Mouse (Mus musculus) heart, embryonic 14.5 days (tissue): ENCODE data around the gene Mettl1. TPM values are rescaled to one million over a fixed set of nuclear protein-coding genes. Genes with fewer than 3 reads are reported as not detected.
"Not testable (repeated sequence)": the region's sequence is repeated elsewhere in the genome, so short reads cannot be mapped to it uniquely, and the experiment has no call there.

Experiments
- ATAC-seq: fragments of 200-750 bp; cut with Nextera tagmentation; 2 replicates; pipeline ENCODE4 v1.8.0; 2017; ENCODE audit warnings: low read depth, moderate TSS enrichment; ENCODE audit not compliant: insufficient number of reproducible peaks, insufficient read depth, low FRiP score
- H3K27ac ChIP-seq, 2 experiments: fragments of 200-500 bp in 1 of 2; fragments of 300-500 bp in 1 of 2; sonication (generic) in 1 of 2; replicated peaks in 1 of 2; 2 replicates each; pipeline ENCODE4 v1.5.1; 2012 to 2014; ENCODE audit warnings: low read depth in 2 of 2, low read length in 2 of 2, control low read depth in 1 of 2, mild to moderate bottlenecking in 1 of 2, mixed read lengths in 1 of 2; ENCODE audit not compliant: control insufficient read depth in 1 of 2, insufficient read depth in 1 of 2
- H3K27me3 ChIP-seq: fragments of 300-500 bp; sonication (generic); 2 replicates; pipeline ENCODE4 v1.6.1; 2014; ENCODE audit warnings: mild to moderate bottlenecking, low read length, control low read depth; ENCODE audit not compliant: control insufficient read depth, insufficient read depth
- H3K36me3 ChIP-seq: fragments of 300-500 bp; sonication (generic); 2 replicates; pipeline ENCODE4 v1.6.1; 2014; ENCODE audit warnings: mild to moderate bottlenecking, control low read depth, low read length, mixed read lengths; ENCODE audit not compliant: control insufficient read depth, insufficient read depth
- H3K4me1 ChIP-seq, 2 experiments: fragments of 200-500 bp in 1 of 2; fragments of 300-500 bp in 1 of 2; sonication (generic) in 1 of 2; 2 replicates each; pipeline ENCODE4 v1.6.1; 2012 to 2014; ENCODE audit warnings: low read length in 2 of 2, control low read depth in 1 of 2, mixed read lengths in 1 of 2; ENCODE audit not compliant: control insufficient read depth in 2 of 2, insufficient read depth in 2 of 2
- H3K4me2 ChIP-seq: fragments of 300-500 bp; sonication (generic); 2 replicates; pipeline ENCODE4 v1.6.1; 2014; ENCODE audit warnings: mild to moderate bottlenecking, low read length
- H3K4me3 ChIP-seq, 2 experiments: fragments of 200-500 bp in 1 of 2; fragments of 300-500 bp in 1 of 2; sonication (generic) in 1 of 2; 2 replicates each; pipeline ENCODE4 v1.5.1; 2012 to 2014; ENCODE audit warnings: low read length in 2 of 2, mild to moderate bottlenecking in 2 of 2, control low read depth in 1 of 2, low read depth in 1 of 2, moderate library complexity in 1 of 2; ENCODE audit not compliant: control insufficient read depth in 1 of 2, insufficient read depth in 1 of 2
- H3K9ac ChIP-seq: fragments of 300-500 bp; sonication (generic); 2 replicates; pipeline ENCODE4 v1.6.1; 2014; ENCODE audit warnings: mild to moderate bottlenecking, low read length
- H3K9me3 ChIP-seq: fragments of 300-500 bp; sonication (generic); 2 replicates; pipeline ENCODE4 v1.6.1; 2016; ENCODE audit warnings: low read length, control low read depth; ENCODE audit not compliant: control insufficient read depth
- WGBS: fragments of 180-500 bp; shearing (Covaris S2); extraction: QIAGEN DNeasy Blood & Tissue Kit; methylation state at CpG from one replicate; pipeline ENCODE4 v1.1.7; 2014; 5-methylcytosine and 5-hydroxymethylcytosine counted together
- polyA plus RNA-seq: library from polyadenylated mRNA; unstranded; fragments of >200 nt; fragmentation: Nextera tagmentation; extraction: Ambion mirVana; gene quantifications from 2 replicates; pipeline ENCODE4 v1.2.1, GENCODE M21; 2014

Mettl1 gene
- polyA plus RNA-seq, 1 experiment from 2014 or later, result 36.3 TPM

GRCm38 (mm10) chr10:127069281-127070189, 28.3 kb downstream of the Mettl1 start:
- no peak for ATAC-seq
- Histone ChIP-seq H3K4me1 (peaks cover 14 to 22% of the 10 kb centered on the region in 2 experiments), H3K36me3 (peaks cover 43% of the 10 kb centered on the region), H3K4me2 (peak overlapping the region; percentile 90), H3K9me3 (no peaks in the 10 kb centered on the region), H3K4me3 (peak overlapping the region; percentile 61 to 96), H3K27ac (peak overlapping the region; percentile 80 to 94), H3K9ac (peak overlapping the region; percentile 79), H3K27me3 (no peaks in the 10 kb centered on the region)
- WGBS, result 5% methylated on average over 30 of the region's 30 CpGs

GRCm38 (mm10) chr10:127070190-127071121, 29.2 kb downstream of the Mettl1 start, which contains the start of gene Tspan31:
TSS of gene Tspan31 (minus strand) at chr10:127070264.
- H3K4me2 ChIP-seq, result peak within 1 kb of the TSS; percentile 90
- H3K9ac ChIP-seq, result peak within 1 kb of the TSS; percentile 79
- peak within 1 kb of the TSS; percentile 80 to 94 for H3K27ac ChIP-seq
- H3K9me3 ChIP-seq, result no peaks in the 10 kb centered on the region
- H3K4me3 ChIP-seq, result peak within 1 kb of the TSS; percentile 61 to 96
- 2% methylated on average over 36 of the region's 36 CpGs for WGBS
- H3K4me1 ChIP-seq, result peaks cover 9 to 13% of the 10 kb centered on the region in 2 experiments
- peaks cover 34% of the 10 kb centered on the region for H3K36me3 ChIP-seq
- H3K27me3 ChIP-seq, result peaks cover 4% of the 10 kb centered on the region
- peak; percentile 85 for ATAC-seq

- H3K4me3 ChIP-seq, result peak overlapping the region in 1 of 2 experiments; percentile 61; a peak in 2 of 4 replicates
- H3K4me1 ChIP-seq, result peaks cover 7 to 9% of the 10 kb centered on the region in 2 experiments
- H3K27ac ChIP-seq, result no peak overlapping the region
- 81% methylated on average over 9 of the region's 9 CpGs for WGBS
- no peak overlapping the region for H3K9ac ChIP-seq
- ATAC-seq, result no peak
- peak overlapping the region; percentile 90 for H3K4me2 ChIP-seq
- no peaks in the 10 kb centered on the region for H3K9me3 ChIP-seq
- peaks cover 26% of the 10 kb centered on the region for H3K36me3 ChIP-seq
- peaks cover 11% of the 10 kb centered on the region for H3K27me3 ChIP-seq
These were observed 30.0 kb downstream of the Mettl1 start for GRCm38 (mm10) chr10:127071203-127071602.

GRCm38 (mm10) chr10:127072270-127072669, 31.1 kb downstream of the Mettl1 start:
- H3K4me1 ChIP-seq, ATAC-seq: not testable (repeated sequence)
- peaks cover 15% of the 10 kb centered on the region for H3K36me3 ChIP-seq

GRCm38 (mm10) chr10:127072969-127073368, 31.8 kb downstream of the Mettl1 start:
- not testable (repeated sequence) for H3K4me1 ChIP-seq, ATAC-seq, H3K36me3 ChIP-seq, H3K4me3 ChIP-seq, H3K27ac ChIP-seq, H3K9me3 ChIP-seq, H3K4me2 ChIP-seq, H3K9ac ChIP-seq
- 83% methylated on average over 2 of the region's 2 CpGs for whole genome bisulfite sequencing
- peaks cover 29% of the 10 kb centered on the region for H3K27me3 ChIP-seq

More at GRCm38 (mm10) chr10:127072270-127072669, 31.1 kb downstream of the Mettl1 start:
- H3K9me3 ChIP-seq, H3K9ac ChIP-seq, H3K4me3 ChIP-seq, H3K27ac ChIP-seq, H3K4me2 ChIP-seq: not testable (repeated sequence)
- peaks cover 22% of the 10 kb centered on the region for H3K27me3 ChIP-seq
- WGBS, result 88% methylated on average over 4 of the region's 4 CpGs

GRCm38 (mm10) chr10:127073981-127074380, 32.8 kb downstream of the Mettl1 start:
- no peak overlapping the region for H3K4me2 ChIP-seq
- H3K27me3 ChIP-seq, result peaks cover 39% of the 10 kb centered on the region
- peaks cover 7 to 8% of the 10 kb centered on the region in 2 experiments for H3K4me1 ChIP-seq
- H3K4me3 ChIP-seq, result no peak overlapping the region
- no peak overlapping the region for H3K9ac ChIP-seq
- H3K36me3 ChIP-seq, result no peaks in the 10 kb centered on the region
- 85% methylated on average over 1 of the region's 1 CpGs for WGBS
- no peaks in the 10 kb centered on the region for H3K9me3 ChIP-seq
- H3K27ac ChIP-seq, result no peak overlapping the region
- ATAC-seq, result no peak

- H3K9ac ChIP-seq, result no peak within 1 kb of the TSS
- H3K4me1 ChIP-seq, result peaks cover 4 to 13% of the 10 kb centered on the region in 2 experiments; a peak in 3 of 4 replicates
- WGBS, result 53% methylated on average over 9 of the region's 9 CpGs
- no peak for ATAC-seq
- no peak within 1 kb of the TSS for H3K27ac ChIP-seq
- H3K9me3 ChIP-seq, result no peaks in the 10 kb centered on the region
- H3K4me3 ChIP-seq, result no peak within 1 kb of the TSS
- H3K27me3 ChIP-seq, result peaks cover 50% of the 10 kb centered on the region
- no peaks in the 10 kb centered on the region for H3K36me3 ChIP-seq
- no peak within 1 kb of the TSS for H3K4me2 ChIP-seq
These were observed 33.9 kb downstream of the Mettl1 start, which contains the start of gene Agap2 for GRCm38 (mm10) chr10:127075080-127075479. TSS of gene Agap2 (plus strand) at chr10:127075284.
